Mouse (Mus musculus): ENCODE data around the gene Cd6.

Gene Cd6

GRCm38 (mm10) chr19:10759525-10759924 lies 70.3 kb downstream of the Cd6 start:
- no peak for TF ChIP-seq CTCF (conservative IDR thresholded peaks at IDR 0.05; ENCODE audit: low read length)
- TF ChIP-seq NANOG (IDR thresholded peaks at IDR 0.05; ENCODE audit: borderline replicate concordance, low read length) = no peak
- TF ChIP-seq POU5F1 (IDR thresholded peaks at IDR 0.05; ENCODE audit: borderline replicate concordance, low read length) = no peak
- H3K4me3 ChIP-seq (replicated peaks; ENCODE audit: low read length) = no peak overlapping the region

GRCm38 (mm10) chr19:10758708-10759107 lies 71.2 kb downstream of the Cd6 start:
- no peaks in the 10 kb centered on the region for H3K9me3 ChIP-seq (ENCODE audit: low read length)
- no peak overlapping the region for H3K4me3 ChIP-seq (replicated peaks; ENCODE audit: low read length)
- H3K4me1 ChIP-seq (replicated peaks; ENCODE audit: low read depth, low read length) = no peaks in the 10 kb centered on the region
- TF ChIP-seq CTCF (conservative IDR thresholded peaks at IDR 0.05; ENCODE audit: low read length) (no peak), POU5F1 (IDR thresholded peaks at IDR 0.05; ENCODE audit: borderline replicate concordance, low read length) (no peak), NANOG (IDR thresholded peaks at IDR 0.05; ENCODE audit: borderline replicate concordance, low read length) (no peak)
- H3K36me3 ChIP-seq (ENCODE audit: insufficient read depth, low read length) = no peaks in the 10 kb centered on the region
- H3K27me3 ChIP-seq (ENCODE audit: insufficient read depth, low read length) = 0 out of 2 replicates have a peak, but pooled peaks cover 4% of the 10 kb centered on the region

More at GRCm38 (mm10) chr19:10759525-10759924, 70.3 kb downstream of the Cd6 start:
- 0 out of 2 replicates have a peak, but pooled peaks cover 4% of the 10 kb centered on the region for H3K27me3 ChIP-seq (ENCODE audit: insufficient read depth, low read length)
- no peaks in the 10 kb centered on the region for H3K4me1 ChIP-seq (replicated peaks; ENCODE audit: low read depth, low read length)
- H3K9me3 ChIP-seq (ENCODE audit: low read length) = no peaks in the 10 kb centered on the region
- no peaks in the 10 kb centered on the region for H3K36me3 ChIP-seq (ENCODE audit: insufficient read depth, low read length)

- TF ChIP-seq NANOG (IDR thresholded peaks at IDR 0.05; ENCODE audit: borderline replicate concordance, low read length) (no peak), POU5F1 (IDR thresholded peaks at IDR 0.05; ENCODE audit: borderline replicate concordance, low read length) (no peak), CTCF (conservative IDR thresholded peaks at IDR 0.05; ENCODE audit: low read length) (no peak)
- H3K27me3 ChIP-seq (ENCODE audit: insufficient read depth, low read length) = 0 out of 2 replicates have a peak, but pooled peaks cover 4% of the 10 kb centered on the region
- no peaks in the 10 kb centered on the region for H3K9me3 ChIP-seq (ENCODE audit: low read length)
- no peak overlapping the region for H3K4me3 ChIP-seq (replicated peaks; ENCODE audit: low read length)
- H3K4me1 ChIP-seq (replicated peaks; ENCODE audit: low read depth, low read length) = no peaks in the 10 kb centered on the region
- H3K36me3 ChIP-seq (ENCODE audit: insufficient read depth, low read length) = no peaks in the 10 kb centered on the region
Measured at GRCm38 (mm10) chr19:10757526-10757925, 72.3 kb downstream of the Cd6 start.

- Histone ChIP-seq H3K9me3 (ENCODE audit: low read length) (no peaks in the 10 kb centered on the region), H3K4me1 (replicated peaks; ENCODE audit: low read depth, low read length) (peaks cover 2% of the 10 kb centered on the region; the same call in 1 of the 2 replicates), H3K4me3 (replicated peaks; ENCODE audit: low read length) (no peak overlapping the region), H3K36me3 (ENCODE audit: insufficient read depth, low read length) (no peaks in the 10 kb centered on the region), H3K27me3 (ENCODE audit: insufficient read depth, low read length) (0 out of 2 replicates have a peak, but pooled peaks cover 4% of the 10 kb centered on the region)
- TF ChIP-seq NANOG (IDR thresholded peaks at IDR 0.05; ENCODE audit: borderline replicate concordance, low read length) = no peak
- TF ChIP-seq POU5F1 (IDR thresholded peaks at IDR 0.05; ENCODE audit: borderline replicate concordance, low read length) = no peak
- TF ChIP-seq CTCF (conservative IDR thresholded peaks at IDR 0.05; ENCODE audit: low read length) = no peak
Measured at GRCm38 (mm10) chr19:10757125-10757524, 72.7 kb downstream of the Cd6 start.

GRCm38 (mm10) chr19:10752646-10753045 lies 77.2 kb downstream of the Cd6 start:
- no peak for TF ChIP-seq NANOG (IDR thresholded peaks at IDR 0.05; ENCODE audit: borderline replicate concordance, low read length)
- no peak for TF ChIP-seq CTCF (conservative IDR thresholded peaks at IDR 0.05; ENCODE audit: low read length)
- no peak for TF ChIP-seq POU5F1 (IDR thresholded peaks at IDR 0.05; ENCODE audit: borderline replicate concordance, low read length)
- Histone ChIP-seq H3K27me3 (ENCODE audit: insufficient read depth, low read length) (peaks cover 7% of the 10 kb centered on the region; the same call in 1 of the 2 replicates), H3K4me1 (replicated peaks; ENCODE audit: low read depth, low read length) (peaks cover 6% of the 10 kb centered on the region; the same call in 1 of the 2 replicates), H3K4me3 (replicated peaks; ENCODE audit: low read length) (no peak overlapping the region), H3K36me3 (ENCODE audit: insufficient read depth, low read length) (no peaks in the 10 kb centered on the region), H3K9me3 (ENCODE audit: low read length) (no peaks in the 10 kb centered on the region)

- Histone ChIP-seq H3K4me1 (replicated peaks; ENCODE audit: low read depth, low read length) (peaks cover 6% of the 10 kb centered on the region; the same call in 1 of the 2 replicates), H3K36me3 (ENCODE audit: insufficient read depth, low read length) (no peaks in the 10 kb centered on the region), H3K27me3 (ENCODE audit: insufficient read depth, low read length) (peaks cover 10% of the 10 kb centered on the region; the same call in 1 of the 2 replicates), H3K9me3 (ENCODE audit: low read length) (no peaks in the 10 kb centered on the region), H3K4me3 (replicated peaks; ENCODE audit: low read length) (no peak overlapping the region)
- TF ChIP-seq POU5F1 (IDR thresholded peaks at IDR 0.05; ENCODE audit: borderline replicate concordance, low read length) (no peak), CTCF (conservative IDR thresholded peaks at IDR 0.05; ENCODE audit: low read length) (no peak), NANOG (IDR thresholded peaks at IDR 0.05; ENCODE audit: borderline replicate concordance, low read length) (no peak)
Measured at GRCm38 (mm10) chr19:10752106-10752505, 77.8 kb downstream of the Cd6 start.

GRCm38 (mm10) chr19:10751607-10752006 lies 78.3 kb downstream of the Cd6 start:
- Histone ChIP-seq H3K9me3 (ENCODE audit: low read length) (no peaks in the 10 kb centered on the region), H3K4me1 (replicated peaks; ENCODE audit: low read depth, low read length) (peaks cover 6% of the 10 kb centered on the region; the same call in 1 of the 2 replicates), H3K4me3 (replicated peaks; ENCODE audit: low read length) (no peak overlapping the region), H3K36me3 (ENCODE audit: insufficient read depth, low read length) (no peaks in the 10 kb centered on the region), H3K27me3 (ENCODE audit: insufficient read depth, low read length) (peaks cover 10% of the 10 kb centered on the region; the same call in 1 of the 2 replicates)
- TF ChIP-seq POU5F1 (IDR thresholded peaks at IDR 0.05; ENCODE audit: borderline replicate concordance, low read length) (no peak), CTCF (conservative IDR thresholded peaks at IDR 0.05; ENCODE audit: low read length) (no peak), NANOG (IDR thresholded peaks at IDR 0.05; ENCODE audit: borderline replicate concordance, low read length) (no peak)

GRCm38 (mm10) chr19:10750161-10750560 lies 79.7 kb downstream of the Cd6 start:
- H3K4me1 ChIP-seq (replicated peaks; ENCODE audit: low read depth, low read length) = peaks cover 6% of the 10 kb centered on the region; the same call in 1 of the 2 replicates
- H3K4me3 ChIP-seq (replicated peaks; ENCODE audit: low read length) = no peak overlapping the region
- H3K36me3 ChIP-seq (ENCODE audit: insufficient read depth, low read length) = no peaks in the 10 kb centered on the region
- no peak for TF ChIP-seq POU5F1 (IDR thresholded peaks at IDR 0.05; ENCODE audit: borderline replicate concordance, low read length)
- no peaks in the 10 kb centered on the region for H3K9me3 ChIP-seq (ENCODE audit: low read length)
- H3K27me3 ChIP-seq (ENCODE audit: insufficient read depth, low read length) = peaks cover 12% of the 10 kb centered on the region; the same call in 1 of the 2 replicates

- Histone ChIP-seq H3K36me3 (ENCODE audit: insufficient read depth, low read length) (no peaks in the 10 kb centered on the region), H3K4me3 (replicated peaks; ENCODE audit: low read length) (no peak overlapping the region), H3K4me1 (replicated peaks; ENCODE audit: low read depth, low read length) (peaks cover 6% of the 10 kb centered on the region; the same call in 1 of the 2 replicates), H3K27me3 (ENCODE audit: insufficient read depth, low read length) (peaks cover 12% of the 10 kb centered on the region; the same call in 1 of the 2 replicates), H3K9me3 (ENCODE audit: low read length) (no peaks in the 10 kb centered on the region)
- TF ChIP-seq CTCF (conservative IDR thresholded peaks at IDR 0.05; ENCODE audit: low read length) (no peak), POU5F1 (IDR thresholded peaks at IDR 0.05; ENCODE audit: borderline replicate concordance, low read length) (no peak), NANOG (IDR thresholded peaks at IDR 0.05; ENCODE audit: borderline replicate concordance, low read length) (no peak)
Measured at GRCm38 (mm10) chr19:10749295-10749694, 80.6 kb downstream of the Cd6 start.

Measured in E14TG2a.4 (cell line).